Mouse (Mus musculus): ENCODE measurements at regions not wholly inside any gene's neighbourhood (a gene's known extent, or its start where the extent isn't known, plus 50 kb on each side); places are given as distances from the start of the nearest gene placed in this dataset.

- no peak overlapping the region for H3K4me3 ChIP-seq (replicated peaks; ENCODE audit: extremely low read depth, low read depth, low read length)
- no peaks in the 10 kb centered on the region for H3K4me1 ChIP-seq (ENCODE audit: control insufficient read depth, insufficient read depth, low read length)
- no peak for DNase-seq
- WGBS, result 67% methylated on average over 6 of the region's 6 CpGs
- TF ChIP-seq POLR2A (IDR thresholded peaks at IDR 0.05; ENCODE audit: borderline replicate concordance, extremely low read depth, low read depth, low read length), result no peak
- no peak for TF ChIP-seq CTCF (IDR thresholded peaks at IDR 0.05; ENCODE audit: insufficient read depth, low read length)
Observed at GRCm38 (mm10) chr13:90334934-90335740, 245.7 kb upstream of the Xrcc4 start.

GRCm38 (mm10) chr13:90334286-90334685 lies 244.9 kb upstream of the Xrcc4 start:
- TF ChIP-seq POLR2A (IDR thresholded peaks at IDR 0.05; ENCODE audit: borderline replicate concordance, extremely low read depth, low read depth, low read length) (no peak), CTCF (IDR thresholded peaks at IDR 0.05; ENCODE audit: insufficient read depth, low read length) (no peak)

GRCm38 (mm10) chr13:90325226-90325625 lies 235.8 kb upstream of the Xrcc4 start:
- no peak overlapping the region for H3K4me3 ChIP-seq (replicated peaks; ENCODE audit: extremely low read depth, low read depth, low read length)
- TF ChIP-seq CTCF (IDR thresholded peaks at IDR 0.05; ENCODE audit: insufficient read depth, low read length) (no peak), POLR2A (IDR thresholded peaks at IDR 0.05; ENCODE audit: borderline replicate concordance, extremely low read depth, low read depth, low read length) (no peak)
- DNase-seq, result no peak
- no peaks in the 10 kb centered on the region for H3K4me1 ChIP-seq (ENCODE audit: control insufficient read depth, insufficient read depth, low read length)
- WGBS, result 73% methylated on average over 3 of the region's 3 CpGs

More at GRCm38 (mm10) chr13:90334286-90334685, 244.9 kb upstream of the Xrcc4 start:
- no peaks in the 10 kb centered on the region for H3K4me1 ChIP-seq (ENCODE audit: control insufficient read depth, insufficient read depth, low read length)
- no peak overlapping the region for H3K4me3 ChIP-seq (replicated peaks; ENCODE audit: extremely low read depth, low read depth, low read length)
- DNase-seq, result no peak

- TF ChIP-seq CTCF (IDR thresholded peaks at IDR 0.05; ENCODE audit: insufficient read depth, low read length) (no peak), POLR2A (IDR thresholded peaks at IDR 0.05; ENCODE audit: borderline replicate concordance, extremely low read depth, low read depth, low read length) (no peak)
- 84% methylated on average over 9 of the region's 9 CpGs for WGBS
- H3K4me1 ChIP-seq (ENCODE audit: control insufficient read depth, insufficient read depth, low read length), result no peaks in the 10 kb centered on the region
- no peak for DNase-seq
- H3K4me3 ChIP-seq (replicated peaks; ENCODE audit: extremely low read depth, low read depth, low read length), result no peak overlapping the region
Observed at GRCm38 (mm10) chr13:90313209-90313978, 224.0 kb upstream of the Xrcc4 start.

GRCm38 (mm10) chr13:90310482-90310881 lies 221.1 kb upstream of the Xrcc4 start:
- Histone ChIP-seq H3K4me1 (ENCODE audit: control insufficient read depth, insufficient read depth, low read length) (no peaks in the 10 kb centered on the region), H3K4me3 (replicated peaks; ENCODE audit: extremely low read depth, low read depth, low read length) (no peak overlapping the region)
- DNase-seq, result no peak
- TF ChIP-seq CTCF (IDR thresholded peaks at IDR 0.05; ENCODE audit: insufficient read depth, low read length) (no peak), POLR2A (IDR thresholded peaks at IDR 0.05; ENCODE audit: borderline replicate concordance, extremely low read depth, low read depth, low read length) (no peak)

- no peak for TF ChIP-seq POLR2A (IDR thresholded peaks at IDR 0.05; ENCODE audit: borderline replicate concordance, extremely low read depth, low read depth, low read length)
- TF ChIP-seq CTCF (IDR thresholded peaks at IDR 0.05; ENCODE audit: insufficient read depth, low read length), result no peak
- no peak for DNase-seq
Observed at GRCm38 (mm10) chr13:90300481-90300880, 211.1 kb upstream of the Xrcc4 start.

GRCm38 (mm10) chr13:90294648-90295007 lies 205.2 kb upstream of the Xrcc4 start:
- Histone ChIP-seq H3K4me1 (ENCODE audit: control insufficient read depth, insufficient read depth, low read length) (no peaks in the 10 kb centered on the region), H3K4me3 (replicated peaks; ENCODE audit: extremely low read depth, low read depth, low read length) (no peak overlapping the region)
- DNase-seq, result no peak
- WGBS, result 80% methylated on average over 5 of the region's 5 CpGs
- TF ChIP-seq CTCF (IDR thresholded peaks at IDR 0.05; ENCODE audit: insufficient read depth, low read length), result no peak
- no peak for TF ChIP-seq POLR2A (IDR thresholded peaks at IDR 0.05; ENCODE audit: borderline replicate concordance, extremely low read depth, low read depth, low read length)

More at GRCm38 (mm10) chr13:90300481-90300880, 211.1 kb upstream of the Xrcc4 start:
- no peaks in the 10 kb centered on the region for H3K4me1 ChIP-seq (ENCODE audit: control insufficient read depth, insufficient read depth, low read length)
- no peak overlapping the region for H3K4me3 ChIP-seq (replicated peaks; ENCODE audit: extremely low read depth, low read depth, low read length)
- 48% methylated on average over 3 of the region's 3 CpGs for WGBS

GRCm38 (mm10) chr13:90293697-90294647 lies 204.6 kb upstream of the Xrcc4 start:
- Histone ChIP-seq H3K4me1 (ENCODE audit: control insufficient read depth, insufficient read depth, low read length) (no peaks in the 10 kb centered on the region), H3K4me3 (replicated peaks; ENCODE audit: extremely low read depth, low read depth, low read length) (no peak overlapping the region)
- DNase-seq, result no peak
- 70% methylated on average over 10 of the region's 10 CpGs for WGBS
- TF ChIP-seq POLR2A (IDR thresholded peaks at IDR 0.05; ENCODE audit: borderline replicate concordance, extremely low read depth, low read depth, low read length) (no peak), CTCF (IDR thresholded peaks at IDR 0.05; ENCODE audit: insufficient read depth, low read length) (no peak)

GRCm38 (mm10) chr13:90292905-90293304 lies 203.5 kb upstream of the Xrcc4 start:
- no peaks in the 10 kb centered on the region for H3K4me1 ChIP-seq (ENCODE audit: control insufficient read depth, insufficient read depth, low read length)
- TF ChIP-seq CTCF (IDR thresholded peaks at IDR 0.05; ENCODE audit: insufficient read depth, low read length) (no peak), POLR2A (IDR thresholded peaks at IDR 0.05; ENCODE audit: borderline replicate concordance, extremely low read depth, low read depth, low read length) (no peak)
- DNase-seq, result no peak
- H3K4me3 ChIP-seq (replicated peaks; ENCODE audit: extremely low read depth, low read depth, low read length), result no peak overlapping the region
- WGBS, result 54% methylated on average over 4 of the region's 4 CpGs

Data from lung, adult 2 months (tissue).